Mouse (Mus musculus): Measurements from ENCODE around the gene Nyap1.

Gene Nyap1

DNA sequence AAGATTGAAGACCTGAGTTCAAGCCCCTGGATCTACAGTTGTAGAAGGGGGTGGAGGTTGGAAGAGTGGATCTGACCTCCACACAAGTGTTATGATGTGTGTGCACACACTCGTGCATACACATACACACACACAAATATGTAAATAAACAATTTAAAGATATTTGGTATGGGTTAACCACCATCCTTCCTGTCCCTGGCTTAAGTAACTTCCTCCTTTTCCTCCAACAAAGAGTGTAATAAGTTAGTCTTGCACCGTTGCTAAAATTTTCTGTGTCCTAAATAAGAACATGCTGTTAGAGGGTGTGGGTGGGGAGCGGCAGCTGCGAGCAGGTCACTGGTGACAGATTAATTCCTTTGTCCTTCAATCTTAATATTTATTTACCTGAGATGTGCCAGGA, 45.5 kb downstream of the Nyap1 start:
- ChIA-PET POLR2A (interaction anchor here in 2 of 4 experiments (0.7 to 1.2 kb wide), 4 partner anchors 11 to 47 kb away, joined by 3 to 5 read pairs (median 4); partner anchors contain the start of gene Agfg2 (in 2 of the 2)), CTCF (interaction anchor here in 2 of 4 experiments (0.6 to 1.6 kb wide), 2 partner anchors 41 to 55 kb away, joined by 3 read pairs; partner anchors contain the start of gene Sap25 (in 1 of the 2))

- ChIA-PET POLR2A (interaction anchor here in 2 of 4 experiments (0.7 to 0.8 kb wide), 2 partner anchors 12 to 14 kb away, joined by 3 to 5 read pairs; no protein-coding TSS in a partner anchor), CTCF (interaction anchor here in 2 of 4 experiments (0.7 to 1.6 kb wide), 2 partner anchors 54 to 68 kb away, joined by 3 read pairs; partner anchors contain the start of gene Sap25 (in 1 of the 2))
Observed at GRCm38 (mm10) chr5:137694796-137695195, 46.6 kb downstream of the Nyap1 start.

DNA sequence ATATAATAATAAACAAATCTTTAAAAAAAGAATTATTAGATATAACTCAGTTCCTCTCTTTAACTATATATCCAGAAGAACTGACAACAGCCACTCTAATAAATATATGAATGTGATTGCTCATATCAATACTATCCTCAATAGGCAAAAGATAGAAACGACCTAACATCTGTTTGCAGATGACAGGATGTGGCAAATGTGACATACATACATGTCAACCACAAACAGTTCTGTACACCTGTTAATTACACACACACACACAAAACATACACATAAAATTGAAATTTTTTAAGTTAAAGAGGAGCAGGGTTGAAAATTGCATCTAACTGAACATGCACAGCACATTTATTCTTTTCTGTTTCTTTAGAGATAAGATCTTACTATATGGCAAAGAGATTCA, 49.5 kb downstream of the Nyap1 start:
- CTCF ChIA-PET: no interaction called here
- POLR2A ChIA-PET: no interaction called here

- ChIA-PET CTCF (interaction anchor here in 3 of 4 experiments (0.5 to 1.5 kb wide), 6 partner anchors 33 to 1848 kb away, joined by 3 to 6 read pairs (median 4); partner anchors contain the start of gene Gigyf1 (in 1 of the 3)), POLR2A (interaction anchor here in 2 of 4 experiments (0.6 to 1.0 kb wide), 3 partner anchors 25 to 36 kb away, joined by 3 to 7 read pairs (median 3); no protein-coding TSS in a partner anchor)
Observed at GRCm38 (mm10) chr5:137690531-137690930, 50.9 kb downstream of the Nyap1 start.

GRCm38 (mm10) chr5:137689974-137690373, 51.4 kb downstream of the Nyap1 start:
- POLR2A ChIA-PET: interaction anchor here in 2 of 4 experiments (0.6 to 1.2 kb wide), 2 partner anchors 26 to 77 kb away, joined by 3 to 7 read pairs; partner anchors contain the start of gene Pcolce (in 1 of the 2)
- CTCF ChIA-PET: interaction anchor here in 3 of 4 experiments (1.1 to 1.5 kb wide), 4 partner anchors 32 to 76 kb away, joined by 3 to 6 read pairs (median 4); no protein-coding TSS in a partner anchor

DNA sequence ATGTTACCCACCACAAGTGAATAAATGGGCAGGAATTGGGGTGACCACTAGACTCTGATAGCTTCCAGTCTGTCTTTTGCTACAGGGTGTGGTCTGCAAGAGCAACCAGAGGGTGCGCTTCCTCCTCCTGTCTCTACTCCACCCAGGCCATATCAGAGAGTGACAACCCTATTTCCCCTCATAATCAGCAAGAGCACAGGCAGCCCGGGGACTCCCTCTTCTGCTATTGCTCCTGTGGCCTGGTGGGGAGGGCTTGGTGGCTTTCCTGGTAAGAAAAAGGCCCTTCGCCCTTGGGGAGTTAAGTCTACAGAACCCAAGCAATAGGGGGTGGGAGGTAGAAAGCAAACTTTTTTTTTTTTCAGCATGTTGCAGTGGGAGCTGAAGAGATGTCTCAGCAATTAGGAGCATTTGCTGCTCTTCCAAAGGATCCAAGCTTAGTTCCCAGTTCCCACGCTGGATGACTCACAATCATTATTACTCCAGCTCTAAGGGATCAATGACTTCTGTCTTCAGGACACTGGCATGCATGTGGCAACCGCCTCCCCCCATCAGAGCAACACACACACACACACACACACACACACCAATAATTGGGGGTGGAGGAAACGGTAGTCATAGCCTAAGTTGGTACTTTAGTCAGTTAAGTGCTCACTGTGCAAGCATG, 55.1 kb downstream of the Nyap1 start:
- CTCF ChIA-PET: interaction anchor here in 2 of 4 experiments (0.7 to 1.4 kb wide), 4 partner anchors 45 to 1695 kb away, joined by 3 to 4 read pairs (median 4); partner anchors contain the start of genes Sap25 (in 1 of the 2) and Tsc22d4 (in 1 of the 2)
- POLR2A ChIA-PET: interaction anchor here in 2 of 4 experiments (0.6 to 1.4 kb wide), 7 partner anchors 14 to 1114 kb away, joined by 3 to 11 read pairs (median 4); no protein-coding TSS in a partner anchor

- ChIA-PET CTCF (interaction anchor here in 1 of 4 experiments (0.7 to 1.4 kb wide), 3 partner anchors 44 to 74 kb away, joined by 3 to 4 read pairs (median 3); partner anchors contain the start of gene Sap25), POLR2A (interaction anchor here in 2 of 4 experiments (0.6 to 1.4 kb wide), 7 partner anchors 13 to 903 kb away, joined by 3 to 11 read pairs (median 3); partner anchors contain the start of gene Nyap1 (in 1 of the 2))
Observed at GRCm38 (mm10) chr5:137685653-137686052, 55.8 kb downstream of the Nyap1 start.

DNA sequence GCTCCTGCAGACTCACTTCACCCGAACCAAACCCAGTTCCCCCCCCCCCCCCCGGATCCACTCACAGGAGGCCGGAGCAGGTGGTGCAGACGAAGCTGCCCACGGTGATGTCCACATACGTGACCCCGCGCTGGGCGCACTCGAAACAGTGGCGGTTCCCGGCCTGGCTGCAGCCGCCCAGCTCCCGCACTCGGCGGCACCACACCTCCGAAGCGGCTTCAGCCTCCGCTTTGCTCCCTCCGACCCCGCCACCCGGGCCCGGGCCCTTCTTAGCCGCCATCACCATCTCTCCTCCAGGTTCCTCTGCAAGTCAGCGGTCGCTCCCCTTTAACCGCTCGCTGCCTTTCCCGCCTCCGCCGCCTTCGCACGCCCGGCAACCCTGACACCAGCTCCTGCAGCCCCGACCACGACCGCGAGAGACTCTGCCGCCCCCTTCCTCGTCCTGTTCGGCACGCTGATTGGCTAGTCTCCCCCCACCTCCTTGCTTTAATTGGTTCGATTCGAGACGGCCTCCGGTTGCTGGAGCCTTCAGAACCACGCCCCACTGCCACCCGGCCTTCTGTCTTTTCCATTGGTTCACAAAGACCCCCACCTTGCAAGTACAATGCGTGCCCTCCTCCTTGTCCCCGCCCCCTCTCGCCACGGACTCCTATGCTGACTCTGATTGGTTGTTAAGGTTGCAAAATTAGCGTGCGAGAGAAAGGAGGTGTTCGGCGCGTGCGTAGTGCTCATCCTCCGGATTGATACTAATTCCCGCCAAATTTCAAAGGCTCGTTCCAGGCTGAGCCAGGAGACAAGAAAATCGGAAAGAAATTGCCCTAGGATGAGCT, 56.9 kb downstream of the Nyap1 start, which contains the start of gene Agfg2:
Agfg2 (minus strand) TSS at position 433 of the 830 bp plus-strand sequence.
- CTCF ChIA-PET: interaction anchor here (0.6 to 1.7 kb wide), 12 partner anchors 15 to 400 kb away, joined by 3 to 10 read pairs (median 3); no protein-coding TSS in a partner anchor
- POLR2A ChIA-PET: interaction anchor here (0.6 to 2.8 kb wide), 37 partner anchors 9 to 1307 kb away, joined by 3 to 12 read pairs (median 3); partner anchors contain the start of genes Mepce (in 1 of the 4), Nyap1 (in 1 of the 4), Pop7 (in 1 of the 4) and Ppp1r35 (in 1 of the 4)

DNA sequence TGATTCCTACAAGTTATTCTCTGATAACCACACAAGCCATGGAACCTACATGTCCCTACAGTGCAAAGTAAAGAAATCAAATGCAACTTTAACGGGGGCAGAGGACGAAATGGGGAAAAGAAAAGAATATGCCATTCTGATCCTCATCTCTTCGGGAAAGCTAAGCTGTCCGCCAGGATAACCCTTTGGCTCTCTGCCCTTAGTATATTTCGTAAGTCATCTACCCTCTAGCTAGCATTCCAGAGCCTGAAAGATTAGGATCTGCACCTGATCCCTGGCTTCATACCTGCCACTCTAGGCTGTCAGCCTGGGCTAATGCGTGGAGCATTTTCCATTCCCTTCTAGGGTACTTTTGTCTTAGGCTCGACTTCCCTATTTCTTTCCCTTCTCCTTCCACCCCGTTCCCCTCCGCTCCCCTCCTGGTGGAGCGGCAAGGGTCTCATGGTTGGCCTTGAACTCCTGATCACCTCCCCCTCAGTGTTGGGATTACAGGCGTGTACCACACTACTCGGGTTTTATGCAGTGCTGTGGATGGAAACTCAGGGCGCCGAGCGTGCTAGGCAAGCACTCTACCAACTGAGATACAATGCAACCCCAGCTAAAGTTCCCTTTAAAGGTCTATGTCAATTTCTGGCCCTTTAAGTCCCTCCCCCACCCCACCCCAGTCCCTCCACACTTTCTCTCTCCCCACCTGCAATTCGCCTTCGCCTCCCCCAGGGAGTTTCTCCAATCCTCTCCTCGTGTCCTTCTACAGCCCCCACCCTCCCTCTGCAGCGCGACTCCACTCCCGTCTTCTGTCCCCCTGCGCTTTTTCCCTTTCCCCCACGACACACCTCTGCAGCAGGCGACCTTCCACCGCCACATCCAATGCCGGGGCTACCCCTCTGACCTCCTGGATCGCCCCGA, 57.8 kb downstream of the Nyap1 start:
- ChIA-PET POLR2A (interaction anchor here (0.6 to 2.8 kb wide), 44 partner anchors 10 to 1308 kb away, joined by 3 to 12 read pairs (median 3); partner anchors contain the start of genes Pop7 (in 2 of the 4), Mepce (in 1 of the 4), Ppp1r35 (in 1 of the 4) and Sap25 (in 1 of the 4)), CTCF (interaction anchor here (0.6 to 1.7 kb wide), 15 partner anchors 11 to 399 kb away, joined by 3 to 10 read pairs (median 3); no protein-coding TSS in a partner anchor)

DNA sequence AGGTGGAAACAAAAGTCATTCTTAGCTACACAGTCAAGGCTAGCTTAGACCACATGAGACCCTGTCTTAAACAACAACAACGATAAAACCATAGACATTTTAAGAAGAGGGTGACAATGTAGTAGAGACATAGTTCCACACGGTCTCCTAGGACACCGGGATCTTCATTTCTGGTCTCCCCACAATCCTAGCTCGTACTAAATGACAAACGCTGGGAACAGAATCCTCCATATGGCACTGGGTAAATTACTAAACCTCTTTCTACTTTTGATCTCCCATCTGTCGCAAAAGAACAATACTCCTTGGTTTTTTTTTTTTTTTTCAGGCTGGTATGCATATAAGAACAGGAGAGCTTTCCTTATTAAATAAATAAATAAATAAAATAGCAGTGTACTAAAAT, 58.9 kb downstream of the Nyap1 start:
- CTCF ChIA-PET: interaction anchor here in 3 of 4 experiments (0.5 to 0.7 kb wide), 4 partner anchors 10 to 36 kb away, joined by 3 to 11 read pairs (median 4); no protein-coding TSS in a partner anchor
- POLR2A ChIA-PET: interaction anchor here in 3 of 4 experiments (0.6 to 2.8 kb wide), 13 partner anchors 10 to 179 kb away, joined by 3 to 12 read pairs (median 3); partner anchors contain the start of gene Pop7 (in 1 of the 3)
